Mouse (Mus musculus) liver, embryonic 14.5 days (tissue): Measurements from ENCODE around the gene Ppm1k. TPM values are rescaled to one million over a fixed set of nuclear protein-coding genes. Genes with fewer than 3 reads are reported as not detected.

Experiments used
- ATAC-seq: fragments of 200-750 bp; cut with Nextera tagmentation; 2 replicates; pipeline ENCODE4 v1.8.0; 2017; ENCODE audit warnings: moderate number of reproducible peaks, mild to moderate bottlenecking, moderate library complexity; ENCODE audit not compliant: insufficient read depth
- DNase-seq, 3 experiments: peaks; one replicate each; pipeline ENCODE4 v3.0.0-alpha.2; 2012 to 2013; ENCODE audit warnings: low read depth in 3 of 3, low spot score in 3 of 3
- H3K27ac ChIP-seq: fragments of 300-500 bp; sonication (generic); 2 replicates; pipeline ENCODE4 v1.5.1; 2014; ENCODE audit warnings: moderate library complexity, mild to moderate bottlenecking, control low read depth, inconsistent platforms
- H3K27me3 ChIP-seq: fragments of 300-500 bp; sonication (generic); 2 replicates; pipeline ENCODE4 v1.6.1; 2014; ENCODE audit warnings: mild to moderate bottlenecking, low read length, moderate library complexity; ENCODE audit not compliant: control insufficient read depth, insufficient read depth
- H3K36me3 ChIP-seq: fragments of 300-500 bp; sonication (generic); replicated peaks from 2 replicates; pipeline ENCODE4 v1.6.1; 2014; ENCODE audit warnings: low read depth; ENCODE audit not compliant: control insufficient read depth, insufficient read depth
- H3K4me1 ChIP-seq, 2 experiments: fragments of 200-500 bp in 1 of 2; fragments of 300-500 bp in 1 of 2; sonication (generic) in 1 of 2; replicated peaks; 2 replicates each; pipeline ENCODE4 v1.6.1; 2012 to 2014; ENCODE audit warnings: antibody characterized with exemption in 1 of 2, inconsistent platforms in 1 of 2, low read length in 1 of 2; ENCODE audit not compliant: control insufficient read depth in 2 of 2, insufficient read depth in 2 of 2
- H3K4me2 ChIP-seq: fragments of 300-500 bp; sonication (generic); 2 replicates; pipeline ENCODE4 v1.6.1; 2014; ENCODE audit warnings: low read depth, mild to moderate bottlenecking, control low read depth, moderate library complexity
- H3K4me3 ChIP-seq, 2 experiments: fragments of 200-500 bp in 1 of 2; fragments of 300-500 bp in 1 of 2; sonication (generic) in 1 of 2; 2 replicates each; pipeline ENCODE4 v1.5.1; 2012 to 2014; ENCODE audit warnings: low read depth in 2 of 2, low read length in 2 of 2, mild to moderate bottlenecking in 2 of 2, control low read depth in 1 of 2, inconsistent platforms in 1 of 2, moderate library complexity in 1 of 2; ENCODE audit not compliant: insufficient read depth in 1 of 2
- H3K9ac ChIP-seq: fragments of 300-500 bp; sonication (generic); replicated peaks from 2 replicates; pipeline ENCODE4 v1.6.1; 2014; ENCODE audit warnings: mild to moderate bottlenecking, control low read depth, moderate library complexity
- H3K9me3 ChIP-seq: fragments of 300-500 bp; sonication (generic); 2 replicates; pipeline ENCODE4 v1.6.1; 2016; ENCODE audit warnings: low read length, mixed read lengths; ENCODE audit not compliant: control insufficient read depth
- CTCF ChIP-seq: IDR thresholded peaks from 2 replicates; pipeline ENCODE4 v1.5.1; 2016; ENCODE audit warnings: antibody characterized with exemption, low read depth, control low read depth
- EP300 ChIP-seq: IDR thresholded peaks from 2 replicates; pipeline ENCODE4 v1.6.1; 2016; ENCODE audit warnings: antibody characterized with exemption, low read depth
- WGBS: fragments of 180-500 bp; shearing (Covaris S2); extraction: QIAGEN DNeasy Blood & Tissue Kit; methylation state at CpG from one replicate; pipeline ENCODE4 v1.1.7; 2014; ENCODE audit not compliant: insufficient replicate concordance; 5-methylcytosine and 5-hydroxymethylcytosine counted together
- polyA plus RNA-seq, 2 experiments: library from polyadenylated mRNA; depleted of rRNA in 1 of 2; stranded (reverse) in 1 of 2; unstranded in 1 of 2; fragments of >200 nt; fragmentation: Nextera tagmentation in 1 of 2; extraction: Ambion mirVana in 1 of 2; gene quantifications; 2 replicates each; pipeline versions ENCODE4 v1.2.1 to v1.2.3; 2012 to 2014

Gene Ppm1k
- polyA plus RNA-seq (2012; rRNA removed) (1.6 and 4.5 TPM in 2 replicates), polyA plus RNA-seq (2014; fragmentation: Nextera tagmentation; extraction: Ambion mirVana) (2.8 and 3.3 TPM in 2 replicates)

DNA sequence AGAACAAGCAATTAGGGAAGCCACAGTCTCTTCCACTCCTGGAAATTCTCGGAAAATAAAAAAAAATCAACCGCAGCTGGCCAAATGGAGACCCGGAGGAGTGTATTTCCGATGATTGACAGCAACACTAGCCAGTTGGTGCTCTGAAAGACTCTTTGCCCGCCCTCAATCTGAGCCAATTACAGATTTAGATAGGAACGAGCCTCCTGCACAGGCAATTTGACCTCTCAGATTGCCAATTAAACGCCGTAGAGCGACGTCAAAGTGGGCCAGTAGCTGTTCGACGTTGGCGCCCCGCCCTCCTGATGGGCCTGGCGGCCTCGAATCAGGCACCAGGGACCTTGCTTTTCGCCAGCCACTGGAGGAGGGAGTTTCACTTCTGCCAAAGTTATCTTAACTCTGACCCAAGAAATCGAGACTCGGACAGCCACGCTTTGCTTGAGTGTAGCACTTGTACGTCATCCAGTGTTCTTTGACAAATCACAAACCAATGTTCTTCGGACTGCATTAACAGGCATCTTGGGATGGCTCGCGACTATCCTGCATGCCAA is at the start of gene Ppm1k:
Gene Ppm1k (minus strand): TSS at position 83 of the 551 bp plus-strand sequence.
- H3K27me3 ChIP-seq, result no peaks in the 10 kb centered on the region
- H3K27ac ChIP-seq, result no peak within 1 kb of the TSS; the same call in 1 of the 2 replicates
- no peaks in the 10 kb centered on the region for H3K9me3 ChIP-seq
- peak within 1 kb of the TSS; percentile 43 for H3K9ac ChIP-seq
- WGBS, result under 1% methylated on average over 24 of the region's 24 CpGs
- H3K4me3 ChIP-seq, result peak within 1 kb of the TSS; percentile 60 to 95
- H3K36me3 ChIP-seq, result no peaks in the 10 kb centered on the region
- DNase-seq, result peak; percentile 89 to 91 (median 91)
- TF ChIP-seq CTCF (no peak), EP300 (no peak)
- ATAC-seq, result peak; percentile 95
- H3K4me2 ChIP-seq, result peak within 1 kb of the TSS; percentile 74
- H3K4me1 ChIP-seq, result peaks cover 0 to 11% of the 10 kb centered on the region in 2 experiments; a peak in 2 of 4 replicates

DNA sequence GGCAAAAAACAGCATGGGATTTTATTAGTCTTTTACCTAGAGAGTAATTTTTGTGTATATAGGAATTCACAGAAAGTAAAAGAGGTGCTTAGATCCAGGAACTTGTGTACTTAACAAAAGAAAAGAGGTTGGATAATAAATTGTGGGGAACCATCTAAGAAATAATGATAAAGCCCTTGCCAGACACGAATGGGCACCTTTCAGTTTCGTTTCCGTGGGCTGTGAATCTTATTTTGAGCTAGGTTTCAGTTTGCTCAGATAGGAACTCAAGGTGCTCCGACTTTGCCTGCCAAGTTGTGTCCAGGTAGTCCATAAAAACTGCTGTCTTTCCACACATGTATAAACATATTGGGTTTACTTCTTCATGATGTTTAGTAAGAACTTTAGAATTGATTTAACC is 47.1 kb upstream of the Ppm1k start:
- Histone ChIP-seq H3K36me3 (no peaks in the 10 kb centered on the region), H3K4me1 (peaks cover 0 to 2% of the 10 kb centered on the region in 2 experiments; a peak in 1 of 4 replicates), H3K4me3 (peak overlapping the region in 1 of 2 experiments; percentile 4; a peak in 1 of 4 replicates), H3K27me3 (no peaks in the 10 kb centered on the region), H3K4me2 (peak overlapping the region; percentile 45), H3K27ac (no peak overlapping the region), H3K9ac (no peak overlapping the region), H3K9me3 (no peaks in the 10 kb centered on the region)
- no peak for TF ChIP-seq EP300
- TF ChIP-seq CTCF, result no peak
- ATAC-seq, result no peak
- DNase-seq, result no peak
- WGBS, result 58% methylated on average over 4 of the region's 4 CpGs

DNA sequence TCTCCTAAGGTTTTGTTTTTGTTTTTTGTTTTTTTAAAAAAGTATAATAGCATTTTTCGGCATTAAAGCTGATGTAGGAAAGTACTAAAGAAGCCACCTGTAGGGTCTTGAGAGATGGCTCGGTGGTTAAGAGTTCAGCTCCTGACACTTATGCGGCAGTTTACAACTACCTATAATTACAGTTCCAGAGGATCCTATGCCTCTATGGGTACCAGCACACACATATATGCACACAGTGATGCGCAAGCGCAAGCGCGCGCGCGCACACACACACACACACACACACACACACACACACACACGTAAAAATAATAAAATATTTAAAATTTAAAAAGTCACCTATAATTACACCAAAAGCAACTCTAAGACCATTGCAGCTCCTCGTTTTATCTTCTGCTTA is 46.3 kb upstream of the Ppm1k start:
- Histone ChIP-seq H3K27me3 (no peaks in the 10 kb centered on the region), H3K4me3 (peak overlapping the region; percentile 66 to 84), H3K9me3 (no peaks in the 10 kb centered on the region), H3K36me3 (no peaks in the 10 kb centered on the region), H3K27ac (no peak overlapping the region), H3K4me2 (peak overlapping the region; percentile 70), H3K4me1 (peaks cover 0 to 2% of the 10 kb centered on the region in 2 experiments; a peak in 1 of 4 replicates), H3K9ac (peak overlapping the region; percentile 71)
- ATAC-seq (no peak), DNase-seq (no peak)
- TF ChIP-seq CTCF (no peak), EP300 (no peak)
- WGBS, result 72% methylated on average over 12 of the region's 12 CpGs

DNA sequence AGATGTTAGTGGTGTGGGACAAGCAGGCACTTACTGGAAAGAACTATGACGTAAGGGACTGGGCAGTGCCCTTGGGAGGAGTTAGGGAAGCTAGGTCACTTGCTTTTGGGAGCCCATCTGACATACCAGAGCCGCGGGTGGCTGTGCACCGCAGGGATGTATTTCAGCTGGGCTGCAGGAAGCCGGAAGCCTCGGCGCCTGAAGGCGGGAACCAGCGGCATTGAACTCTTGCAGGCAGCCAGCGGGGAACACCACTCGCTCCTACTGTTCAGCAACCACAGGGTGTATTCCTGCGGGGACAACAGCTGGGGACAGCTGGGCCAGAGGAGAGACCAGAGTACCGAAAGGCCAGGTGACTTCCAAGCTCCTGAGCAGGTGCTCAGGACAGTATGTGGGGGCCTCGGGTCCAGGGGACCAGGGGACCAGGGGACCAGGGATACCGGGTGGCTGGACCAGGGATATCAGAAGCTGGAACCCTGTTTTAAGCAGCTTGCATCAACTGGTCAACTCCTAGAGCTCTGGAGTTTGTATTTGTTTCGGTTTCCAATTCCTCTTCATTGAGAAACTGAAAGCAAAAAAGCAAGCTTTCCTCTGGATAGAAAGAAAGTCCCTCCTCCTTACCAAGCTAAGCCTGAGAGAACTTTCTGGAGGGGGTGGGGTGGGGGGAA is 45.7 kb upstream of the Ppm1k start, which contains the start of gene Herc6:
Gene Herc6 (plus strand): TSS at position 120 of the 668 bp plus-strand sequence.
- H3K27ac ChIP-seq, result peak within 1 kb of the TSS; percentile 8
- DNase-seq (peak; percentile 54 to 63 (median 62)), ATAC-seq (peak; percentile 91)
- no peaks in the 10 kb centered on the region for H3K27me3 ChIP-seq
- peak within 1 kb of the TSS; percentile 66 to 84 for H3K4me3 ChIP-seq
- H3K4me2 ChIP-seq, result peak within 1 kb of the TSS; percentile 70
- no peaks in the 10 kb centered on the region for H3K9me3 ChIP-seq
- no peaks in the 10 kb centered on the region for H3K36me3 ChIP-seq
- under 1% methylated on average over 16 of the region's 16 CpGs for WGBS
- no peak for TF ChIP-seq CTCF
- TF ChIP-seq EP300, result no peak
- H3K4me1 ChIP-seq, result peaks cover 0 to 2% of the 10 kb centered on the region in 2 experiments; a peak in 1 of 4 replicates
- H3K9ac ChIP-seq, result peak within 1 kb of the TSS; percentile 71

DNA sequence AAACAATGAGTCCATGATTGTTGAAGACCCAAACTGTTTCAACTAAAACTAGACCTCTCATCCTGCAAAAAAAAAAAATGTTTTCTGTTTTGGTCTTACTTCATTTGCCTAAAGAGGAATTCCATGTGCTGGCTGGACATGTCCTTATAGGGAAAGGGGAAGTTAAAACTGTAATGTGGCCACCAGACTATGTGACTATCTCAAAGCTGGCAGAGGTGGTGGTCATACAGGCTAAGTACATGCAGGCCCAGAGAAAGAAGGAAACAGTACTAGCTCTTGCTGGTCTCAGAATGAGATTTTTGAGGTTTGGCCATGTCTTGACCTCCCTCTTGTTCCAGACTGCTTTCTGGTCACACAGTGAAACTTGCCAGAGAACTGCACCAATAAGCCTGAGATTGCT is 36.3 kb upstream of the Ppm1k start:
- Histone ChIP-seq H3K27me3 (no peaks in the 10 kb centered on the region), H3K9me3 (no peaks in the 10 kb centered on the region), H3K4me3 (no peak overlapping the region), H3K4me2 (no peak overlapping the region), H3K27ac (no peak overlapping the region), H3K4me1 (no peaks in the 10 kb centered on the region), H3K36me3 (no peaks in the 10 kb centered on the region), H3K9ac (no peak overlapping the region)
- no peak for ATAC-seq
- no peak for DNase-seq
- TF ChIP-seq EP300 (no peak), CTCF (no peak)
